Mouse (Mus musculus): ENCODE data around the gene Gm20388. TPM values are rescaled to one million over a fixed set of nuclear protein-coding genes. Genes with fewer than 3 reads are reported as not detected.

The Gm20388 gene
- total RNA-seq, 1 experiment from 2014 or later: 18.4 TPM

DNA sequence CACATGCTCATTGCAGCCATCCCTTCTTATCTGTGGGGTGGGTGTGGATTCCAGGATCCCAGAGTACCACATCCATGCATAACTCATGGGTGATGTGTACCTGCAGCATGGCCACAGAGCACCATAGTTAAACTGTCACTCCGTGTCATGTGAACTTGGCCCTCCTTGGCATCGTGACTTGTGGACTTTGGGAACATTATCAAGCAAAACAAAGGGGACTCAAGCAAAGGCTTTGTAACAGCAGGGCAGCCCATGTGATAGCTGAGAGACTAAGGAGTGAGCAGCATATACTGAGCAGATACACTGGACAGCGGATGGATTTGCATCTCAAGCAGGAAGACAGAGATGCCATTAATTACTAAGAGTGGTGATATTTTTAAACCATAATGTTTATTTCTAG lies 2188.1 kb downstream of the Gm20388 start:
- no peak for ATAC-seq (replicated peaks in 1 of 2; ENCODE audit: insufficient read depth in 1 of 2, low FRiP score in 2 of 2, low TSS enrichment in 1 of 2, low read depth in 1 of 2, poor library complexity in 2 of 2, severe bottlenecking in 2 of 2)

DNA sequence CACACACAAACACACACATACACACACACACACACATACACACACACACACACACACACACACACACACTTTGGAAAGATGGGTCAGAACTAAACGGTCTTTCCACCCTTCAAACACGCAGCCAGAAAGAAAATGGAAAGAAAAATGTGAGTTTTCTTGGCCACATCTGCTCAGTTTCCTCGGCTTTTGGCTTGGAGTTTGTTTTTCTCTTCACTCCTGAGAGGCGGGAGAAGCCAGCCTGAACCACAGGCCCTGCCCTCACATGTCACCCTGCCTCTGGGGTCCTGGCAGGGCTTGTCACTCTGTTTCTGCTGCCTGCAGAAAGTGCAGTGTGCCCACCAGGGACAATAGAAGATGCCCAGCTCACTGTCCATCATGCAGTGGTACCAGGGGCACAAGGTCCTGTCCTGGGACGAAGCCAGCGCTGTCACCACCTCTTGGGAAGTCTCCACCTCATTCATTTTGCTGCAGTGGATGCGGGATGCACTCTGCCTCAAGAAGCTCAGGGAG lies 2189.1 kb downstream of the Gm20388 start:
- ATAC-seq (replicated peaks in 1 of 2; ENCODE audit: insufficient read depth in 1 of 2, low FRiP score in 2 of 2, low TSS enrichment in 1 of 2, low read depth in 1 of 2, poor library complexity in 2 of 2, severe bottlenecking in 2 of 2): no peak

DNA sequence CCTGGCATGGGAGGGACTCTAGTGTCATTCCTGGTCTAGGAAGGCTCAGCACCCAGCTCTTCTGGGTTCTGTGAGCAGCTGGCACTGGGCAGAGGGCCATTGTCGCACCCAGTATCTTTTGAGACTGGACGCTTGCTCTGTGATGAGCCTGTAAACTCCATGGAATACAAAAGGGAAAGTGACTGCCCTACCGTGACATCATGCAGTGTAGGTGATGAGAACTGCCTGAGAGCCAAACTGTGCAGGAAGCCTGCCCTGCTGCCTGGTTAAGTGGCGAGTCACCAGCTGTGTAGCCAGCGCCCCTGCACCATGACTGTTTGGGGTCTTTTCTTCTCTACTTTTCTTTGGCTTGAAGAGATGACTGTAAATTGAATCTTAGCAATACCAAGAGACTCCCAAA lies 2191.2 kb downstream of the Gm20388 start:
- no peak for ATAC-seq (replicated peaks in 1 of 2; ENCODE audit: insufficient read depth in 1 of 2, low FRiP score in 2 of 2, low TSS enrichment in 1 of 2, low read depth in 1 of 2, poor library complexity in 2 of 2, severe bottlenecking in 2 of 2)

DNA sequence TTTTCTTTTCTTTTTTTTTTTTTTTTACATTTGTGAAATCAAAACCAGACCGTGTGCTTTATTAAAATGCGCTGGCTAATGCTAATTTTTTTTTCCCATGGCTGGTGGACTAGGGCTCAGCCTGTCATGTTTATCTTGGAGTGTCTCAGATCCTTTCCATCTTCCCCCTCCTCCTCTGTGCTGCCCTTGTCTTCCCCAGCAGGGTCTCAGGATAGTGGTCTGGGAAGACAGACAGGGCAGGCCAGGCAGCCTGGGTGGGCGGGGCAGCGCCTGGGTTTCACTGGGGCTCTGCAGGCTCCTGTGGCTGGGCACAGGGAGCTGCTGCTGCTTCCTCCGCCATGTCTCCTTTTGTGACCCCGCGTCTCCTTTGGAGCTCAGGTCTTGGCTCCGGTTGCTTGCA lies 2191.6 kb downstream of the Gm20388 start:
- no peak for ATAC-seq (replicated peaks in 1 of 2; ENCODE audit: insufficient read depth in 1 of 2, low FRiP score in 2 of 2, low TSS enrichment in 1 of 2, low read depth in 1 of 2, poor library complexity in 2 of 2, severe bottlenecking in 2 of 2)

DNA sequence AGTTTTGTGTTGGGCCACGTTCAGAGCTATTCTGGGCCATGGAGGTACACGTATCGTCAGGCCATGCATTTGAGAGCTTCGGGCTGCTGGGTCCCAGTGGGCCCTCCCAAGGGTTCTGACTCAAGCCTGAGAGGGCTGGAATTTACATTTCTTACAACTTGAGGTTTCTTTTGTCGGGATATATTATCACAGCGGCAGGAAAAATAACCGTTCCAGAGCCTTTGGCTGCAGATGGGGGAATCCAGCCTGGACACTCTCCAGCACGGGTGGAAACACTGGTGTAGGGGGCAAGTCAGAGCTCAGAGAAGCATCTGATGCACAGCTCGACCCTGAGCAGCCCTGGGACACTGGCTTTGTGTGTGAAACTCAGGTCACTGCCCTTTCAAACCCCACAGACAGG lies 2192.6 kb downstream of the Gm20388 start:
- ATAC-seq (replicated peaks in 1 of 2; ENCODE audit: insufficient read depth in 1 of 2, low FRiP score in 2 of 2, low TSS enrichment in 1 of 2, low read depth in 1 of 2, poor library complexity in 2 of 2, severe bottlenecking in 2 of 2): no peak

DNA sequence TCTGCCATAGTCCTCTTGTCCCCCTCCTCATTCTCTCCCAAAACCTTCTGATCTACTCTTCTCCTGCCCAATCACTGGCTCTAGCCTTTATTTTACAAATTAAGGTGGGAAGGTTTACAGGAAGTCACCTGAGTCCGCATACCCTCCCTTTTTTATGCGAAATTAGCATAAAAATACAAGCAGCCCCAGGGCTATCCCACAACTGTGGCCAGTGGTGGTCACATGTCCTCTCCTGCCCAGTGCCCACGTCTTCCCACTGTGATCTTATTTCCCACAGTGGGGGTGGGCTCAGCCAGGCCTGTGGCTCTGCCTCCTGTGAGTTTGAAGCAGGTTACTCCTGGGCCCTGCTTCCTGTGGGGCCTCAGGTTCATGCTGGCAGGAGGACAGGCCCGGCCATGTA lies 2194.0 kb downstream of the Gm20388 start:
- ATAC-seq (replicated peaks in 1 of 2; ENCODE audit: insufficient read depth in 1 of 2, low FRiP score in 2 of 2, low TSS enrichment in 1 of 2, low read depth in 1 of 2, poor library complexity in 2 of 2, severe bottlenecking in 2 of 2): no peak

DNA sequence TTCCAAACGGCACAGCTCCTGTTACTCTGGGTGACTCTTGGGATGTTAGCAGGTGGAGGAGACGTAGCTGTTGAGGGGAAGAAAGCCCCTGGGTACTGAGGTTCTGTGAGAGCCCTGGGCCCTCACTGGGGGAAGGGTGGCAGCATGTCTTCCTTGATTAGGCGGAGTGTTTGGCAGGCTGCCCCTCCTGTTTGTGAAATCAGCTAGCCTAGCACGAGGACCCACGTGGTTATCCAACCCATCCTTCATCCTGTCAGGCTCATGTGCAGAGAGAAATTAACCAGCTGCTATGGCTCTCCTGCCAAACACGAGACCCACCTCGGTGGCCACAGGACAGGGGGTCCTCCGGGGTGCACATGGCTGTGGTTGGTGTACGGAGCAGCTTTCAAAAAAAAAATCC lies 2195.6 kb downstream of the Gm20388 start:
- no peak for ATAC-seq (replicated peaks in 1 of 2; ENCODE audit: insufficient read depth in 1 of 2, low FRiP score in 2 of 2, low TSS enrichment in 1 of 2, low read depth in 1 of 2, poor library complexity in 2 of 2, severe bottlenecking in 2 of 2)

DNA sequence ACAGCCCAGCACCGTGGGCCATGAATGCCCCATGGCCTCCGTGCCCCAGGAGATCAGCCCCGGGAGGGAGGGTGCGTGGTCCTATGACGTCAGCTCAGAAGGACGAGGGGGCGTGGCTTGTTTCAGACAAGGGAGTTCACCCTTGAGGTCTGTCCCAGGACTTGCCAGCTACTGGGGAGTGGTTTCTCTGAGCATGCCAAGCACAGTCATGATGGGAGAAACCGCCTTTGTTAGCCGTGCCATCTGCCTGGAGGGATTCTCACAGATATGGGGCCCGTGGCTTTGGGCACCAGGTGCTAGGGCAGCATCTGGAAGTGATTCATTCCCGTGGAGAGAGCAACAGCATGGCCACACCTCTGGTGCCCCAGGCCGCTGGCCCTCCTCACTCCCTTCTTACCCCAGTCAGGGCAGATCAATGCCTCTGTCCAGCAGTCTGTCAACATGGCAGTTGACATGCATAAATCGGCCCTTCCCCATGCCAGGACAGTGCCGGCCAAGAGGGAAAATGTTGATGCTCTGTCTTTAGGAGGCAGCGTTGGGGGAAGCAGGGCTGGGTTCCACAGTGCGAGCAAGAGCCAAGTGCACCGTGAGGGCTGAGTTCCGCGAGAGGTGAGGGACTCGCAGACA lies 2199.7 kb downstream of the Gm20388 start:
- no peak for ATAC-seq (replicated peaks in 1 of 2; ENCODE audit: insufficient read depth in 1 of 2, low FRiP score in 2 of 2, low TSS enrichment in 1 of 2, low read depth in 1 of 2, poor library complexity in 2 of 2, severe bottlenecking in 2 of 2)

DNA sequence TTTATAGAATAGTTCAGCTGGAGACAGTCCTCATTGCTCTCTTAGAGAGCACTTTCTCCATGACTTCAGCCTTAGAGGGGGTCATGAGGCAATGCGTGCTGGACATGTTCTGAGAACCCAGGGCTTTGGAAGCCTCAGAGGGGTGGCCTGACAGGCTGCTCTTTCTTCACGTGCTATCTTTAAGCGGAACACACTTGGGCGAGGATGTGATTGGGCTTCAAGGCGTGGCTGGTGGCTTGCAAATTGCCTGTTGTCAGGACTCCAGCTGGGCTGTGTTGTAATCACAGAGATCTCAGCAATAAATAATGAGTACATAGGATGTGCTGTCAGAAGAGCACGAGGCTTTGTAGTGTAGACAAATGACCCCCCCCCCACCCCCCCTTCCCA lies 2200.2 kb downstream of the Gm20388 start:
- no peak for ATAC-seq (replicated peaks in 1 of 2; ENCODE audit: insufficient read depth in 1 of 2, low FRiP score in 2 of 2, low TSS enrichment in 1 of 2, low read depth in 1 of 2, poor library complexity in 2 of 2, severe bottlenecking in 2 of 2)

DNA sequence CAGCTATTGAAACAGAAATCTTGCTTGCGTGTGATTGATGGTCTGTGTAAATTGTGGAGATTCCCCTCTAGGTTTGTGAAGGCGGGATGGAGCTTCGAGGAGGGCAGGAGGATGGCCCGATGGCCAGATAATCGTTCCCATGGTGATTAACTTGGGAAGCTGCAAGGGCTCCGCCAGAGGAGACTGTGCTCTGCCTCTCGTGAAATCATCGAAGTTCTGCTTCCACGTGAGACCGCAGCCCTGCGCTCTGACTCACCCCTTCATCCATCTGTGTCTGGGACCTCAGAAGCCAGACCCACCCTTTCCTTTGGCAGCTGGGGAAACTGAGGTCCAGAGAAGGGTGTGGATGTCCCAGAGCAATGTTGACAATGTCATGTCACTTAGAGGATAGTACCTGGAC lies 2201.1 kb downstream of the Gm20388 start:
- ATAC-seq (replicated peaks in 1 of 2; ENCODE audit: insufficient read depth in 1 of 2, low FRiP score in 2 of 2, low TSS enrichment in 1 of 2, low read depth in 1 of 2, poor library complexity in 2 of 2, severe bottlenecking in 2 of 2): peak in 1 of 2 experiments; percentile 44; a peak in 2 of 4 replicates

DNA sequence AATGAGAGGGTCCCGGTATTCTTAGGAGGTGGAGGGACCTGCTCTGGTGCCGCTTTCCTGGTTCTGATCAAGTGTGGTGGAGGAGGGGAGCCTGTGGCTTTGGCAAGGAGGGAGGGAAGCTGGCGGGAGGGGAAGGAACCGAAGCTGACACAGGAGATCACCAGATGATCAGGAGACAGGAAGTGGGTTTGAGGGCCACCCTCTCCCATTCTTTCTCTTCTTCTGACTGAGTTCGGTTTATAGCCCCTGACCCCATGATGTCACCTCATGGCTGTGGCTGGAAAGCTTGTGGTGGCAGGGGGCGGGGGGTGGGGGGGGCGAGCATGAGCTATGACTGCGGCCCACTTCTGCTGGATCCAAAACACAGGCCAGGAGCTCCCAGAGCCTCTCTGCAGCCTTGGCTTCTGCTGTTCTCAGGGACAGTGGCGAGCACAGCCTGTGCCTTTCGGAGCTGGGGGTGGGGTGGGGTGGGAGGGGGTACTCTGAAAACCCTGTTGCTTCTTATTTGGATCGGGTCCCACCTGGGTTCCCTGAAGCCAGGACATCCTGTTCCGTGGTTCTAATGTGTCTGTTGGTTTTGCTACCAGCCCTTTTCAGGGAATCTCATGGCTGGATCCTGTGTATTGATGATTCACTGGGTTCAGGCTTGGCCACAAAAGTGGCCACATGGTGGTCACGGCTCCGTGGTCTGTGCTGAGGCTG lies 2201.8 kb downstream of the Gm20388 start:
- ATAC-seq (replicated peaks in 1 of 2; ENCODE audit: insufficient read depth in 1 of 2, low FRiP score in 2 of 2, low TSS enrichment in 1 of 2, low read depth in 1 of 2, poor library complexity in 2 of 2, severe bottlenecking in 2 of 2): peak; percentile 77 to 81

DNA sequence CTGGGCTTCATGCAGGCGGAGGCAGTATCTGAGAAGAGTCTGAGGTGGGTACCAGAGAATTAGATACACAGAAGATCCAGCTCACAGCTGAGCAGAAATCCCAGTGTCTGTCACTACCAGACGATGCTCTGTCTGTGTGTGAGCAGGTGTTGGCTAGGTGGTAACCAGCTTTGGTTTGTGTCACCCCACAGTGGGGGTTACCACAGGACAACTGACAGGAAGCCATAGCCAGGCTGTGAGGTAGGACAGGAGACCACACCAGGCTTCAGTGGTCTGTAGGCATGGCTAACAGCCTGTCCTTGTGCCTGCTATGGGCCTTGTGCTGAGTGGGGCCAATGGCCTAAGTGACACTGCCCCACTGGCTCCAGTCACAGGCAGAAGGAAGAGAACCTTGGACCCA lies 2204.2 kb downstream of the Gm20388 start:
- ATAC-seq (replicated peaks in 1 of 2; ENCODE audit: insufficient read depth in 1 of 2, low FRiP score in 2 of 2, low TSS enrichment in 1 of 2, low read depth in 1 of 2, poor library complexity in 2 of 2, severe bottlenecking in 2 of 2): peak; percentile 12 to 20; a peak in 3 of 4 replicates

DNA sequence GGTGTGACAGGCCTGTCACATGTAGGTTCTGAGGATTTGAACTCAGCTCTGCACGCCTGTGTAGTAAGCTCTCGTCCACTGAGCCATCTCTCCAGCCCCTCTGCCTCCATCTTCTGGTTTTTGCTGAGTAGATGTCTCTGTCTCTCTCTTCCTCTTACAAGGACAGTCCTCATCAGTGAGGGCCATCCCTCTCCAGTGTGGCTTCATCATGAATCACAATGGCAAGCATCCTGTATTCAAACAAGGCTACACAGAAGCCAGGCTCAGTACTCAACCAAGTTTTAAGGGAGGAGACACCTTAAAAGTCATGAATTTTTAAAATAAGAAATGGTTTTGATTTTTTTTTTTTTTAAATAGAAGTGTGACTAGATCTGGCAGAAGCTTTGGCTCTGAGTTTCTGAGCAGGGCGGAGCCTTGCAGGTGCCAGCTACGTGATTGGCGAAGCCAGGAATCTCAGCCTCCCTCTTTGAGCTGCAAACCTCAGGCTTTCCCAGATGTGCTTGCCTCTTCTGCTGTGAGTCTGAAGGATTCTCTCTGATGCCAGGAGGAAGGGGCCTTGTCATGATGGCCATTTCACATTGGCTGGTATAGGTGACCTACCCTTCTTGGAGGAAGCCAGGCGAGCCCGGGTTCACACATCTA lies 2206.2 kb downstream of the Gm20388 start:
- ATAC-seq (replicated peaks in 1 of 2; ENCODE audit: insufficient read depth in 1 of 2, low FRiP score in 2 of 2, low TSS enrichment in 1 of 2, low read depth in 1 of 2, poor library complexity in 2 of 2, severe bottlenecking in 2 of 2): no peak

DNA sequence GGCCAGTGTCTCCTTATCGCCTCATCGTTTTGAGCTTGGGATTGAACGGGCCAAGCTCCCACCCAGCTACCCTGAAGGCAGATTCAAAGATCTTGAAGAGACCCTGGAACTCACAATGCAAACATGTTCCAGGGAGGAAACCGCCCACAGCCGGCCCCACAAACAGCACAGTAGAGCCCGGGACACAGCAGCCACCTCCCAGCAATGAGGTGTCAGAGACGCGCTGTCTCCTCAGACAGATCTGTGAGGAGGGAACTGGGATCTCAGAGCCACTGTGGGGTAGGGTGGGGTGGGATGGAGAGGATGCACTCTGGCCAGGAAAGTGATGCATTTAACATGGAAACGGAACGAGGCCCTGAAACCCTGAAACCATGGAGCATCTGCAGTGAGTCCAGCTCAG lies 2207.5 kb downstream of the Gm20388 start:
- ATAC-seq (replicated peaks in 1 of 2; ENCODE audit: insufficient read depth in 1 of 2, low FRiP score in 2 of 2, low TSS enrichment in 1 of 2, low read depth in 1 of 2, poor library complexity in 2 of 2, severe bottlenecking in 2 of 2): no peak

DNA sequence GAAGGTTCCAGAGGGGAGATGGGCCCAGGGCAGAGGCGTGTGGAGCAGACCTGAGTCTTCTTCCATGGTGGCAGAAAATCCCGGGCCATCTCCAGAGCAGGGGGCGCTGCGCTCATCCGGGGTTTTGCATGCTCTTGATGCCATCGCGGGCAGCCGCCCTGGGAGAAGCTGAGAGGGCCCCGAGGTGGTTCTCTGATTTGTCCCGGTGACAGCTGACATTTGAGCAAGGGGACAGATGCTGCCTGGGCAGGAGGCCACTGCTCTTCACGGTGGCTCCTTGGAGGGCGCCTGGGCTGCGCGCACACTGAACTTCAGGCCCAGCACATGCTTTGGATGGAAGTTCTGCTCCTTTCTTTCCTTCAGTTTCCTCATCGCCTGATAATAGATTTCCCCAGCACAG lies 2207.9 kb downstream of the Gm20388 start:
- ATAC-seq (replicated peaks in 1 of 2; ENCODE audit: insufficient read depth in 1 of 2, low FRiP score in 2 of 2, low TSS enrichment in 1 of 2, low read depth in 1 of 2, poor library complexity in 2 of 2, severe bottlenecking in 2 of 2): no peak

DNA sequence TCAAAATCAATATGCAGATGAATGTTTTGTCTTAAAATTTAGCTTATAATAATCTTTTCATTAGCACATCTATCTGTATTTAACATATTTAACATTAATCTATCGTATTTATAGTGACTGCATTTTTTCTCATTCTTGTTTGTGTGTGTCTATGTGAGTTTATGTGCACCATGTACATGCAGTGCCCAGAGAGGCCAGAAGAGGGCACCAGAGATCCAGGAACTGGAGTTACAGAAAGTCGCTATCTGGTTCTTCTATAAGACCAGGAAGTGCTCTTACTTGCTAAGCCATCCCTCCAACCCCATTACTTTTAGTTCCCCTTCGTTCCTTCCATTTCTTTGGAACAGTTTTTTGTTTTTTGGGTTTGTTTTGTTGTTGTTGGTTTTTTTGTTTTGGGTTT lies 2213.7 kb downstream of the Gm20388 start:
- ATAC-seq (replicated peaks in 1 of 2; ENCODE audit: insufficient read depth in 1 of 2, low FRiP score in 2 of 2, low TSS enrichment in 1 of 2, low read depth in 1 of 2, poor library complexity in 2 of 2, severe bottlenecking in 2 of 2): no peak

DNA sequence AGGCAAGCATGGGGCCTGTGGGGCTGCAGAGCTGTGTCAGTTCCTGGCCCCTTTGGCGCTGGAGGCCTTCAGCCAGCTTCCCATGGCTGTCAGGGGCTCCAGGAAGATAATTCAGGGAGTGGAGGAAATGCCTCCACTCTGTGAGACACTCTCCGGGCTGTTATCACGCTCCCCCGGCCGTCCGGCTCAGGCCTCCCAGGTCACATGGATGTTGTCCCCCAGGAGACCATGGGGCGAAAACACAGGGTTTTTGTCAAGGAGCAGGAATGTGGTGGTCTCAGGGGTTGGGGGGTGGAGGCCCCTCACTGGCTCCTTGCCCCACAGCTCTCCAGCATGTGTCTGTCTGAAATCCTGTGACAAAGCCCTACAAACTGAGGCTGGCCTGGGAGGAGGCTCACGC lies 2216.0 kb downstream of the Gm20388 start:
- ATAC-seq (replicated peaks in 1 of 2; ENCODE audit: insufficient read depth in 1 of 2, low FRiP score in 2 of 2, low TSS enrichment in 1 of 2, low read depth in 1 of 2, poor library complexity in 2 of 2, severe bottlenecking in 2 of 2): no peak

DNA sequence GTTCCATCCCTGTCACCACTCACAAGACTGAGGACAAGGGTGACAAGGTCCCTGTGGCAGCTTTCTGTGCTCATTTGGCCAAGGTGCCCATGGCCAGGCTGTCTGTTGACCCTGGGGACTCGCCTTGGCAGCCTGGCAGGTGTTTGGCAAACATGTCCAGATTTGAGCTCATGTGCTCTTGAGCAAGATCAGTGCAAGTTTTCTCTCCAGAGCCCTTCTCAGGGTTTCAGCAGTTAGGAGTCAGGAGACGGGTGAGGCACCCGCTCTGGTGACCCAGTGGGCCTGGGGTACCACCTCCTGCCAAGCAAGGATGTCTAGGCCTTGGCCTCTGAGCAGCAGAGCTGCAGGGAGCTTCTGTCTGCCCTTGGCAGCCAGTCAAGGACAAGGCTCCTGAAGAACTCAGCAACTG lies 2223.5 kb downstream of the Gm20388 start:
- ATAC-seq (replicated peaks in 1 of 2; ENCODE audit: insufficient read depth in 1 of 2, low FRiP score in 2 of 2, low TSS enrichment in 1 of 2, low read depth in 1 of 2, poor library complexity in 2 of 2, severe bottlenecking in 2 of 2): no peak
